Mouse (Mus musculus) heart, embryonic 14.5 days (tissue): ENCODE results near the gene Olfr205. TPM values are rescaled to one million over a fixed set of nuclear protein-coding genes. Genes with fewer than 3 reads are reported as not detected.
"Not testable (repeated sequence)": the region's sequence is repeated elsewhere in the genome, so short reads cannot be mapped to it uniquely, and the experiment has no call there.

ENCODE experiments used
- ATAC-seq: fragments of 200-750 bp; cut with Nextera tagmentation; 2 replicates; pipeline ENCODE4 v1.8.0; 2017; ENCODE audit warnings: low read depth, moderate TSS enrichment; ENCODE audit not compliant: insufficient number of reproducible peaks, insufficient read depth, low FRiP score
- H3K27ac ChIP-seq, 2 experiments: fragments of 200-500 bp in 1 of 2; fragments of 300-500 bp in 1 of 2; sonication (generic) in 1 of 2; replicated peaks in 1 of 2; 2 replicates each; pipeline ENCODE4 v1.5.1; 2012 to 2014; ENCODE audit warnings: low read depth in 2 of 2, low read length in 2 of 2, control low read depth in 1 of 2, mild to moderate bottlenecking in 1 of 2, mixed read lengths in 1 of 2; ENCODE audit not compliant: control insufficient read depth in 1 of 2, insufficient read depth in 1 of 2
- H3K27me3 ChIP-seq: fragments of 300-500 bp; sonication (generic); 2 replicates; pipeline ENCODE4 v1.6.1; 2014; ENCODE audit warnings: mild to moderate bottlenecking, low read length, control low read depth; ENCODE audit not compliant: control insufficient read depth, insufficient read depth
- H3K36me3 ChIP-seq: fragments of 300-500 bp; sonication (generic); 2 replicates; pipeline ENCODE4 v1.6.1; 2014; ENCODE audit warnings: mild to moderate bottlenecking, control low read depth, low read length, mixed read lengths; ENCODE audit not compliant: control insufficient read depth, insufficient read depth
- H3K4me1 ChIP-seq, 2 experiments: fragments of 200-500 bp in 1 of 2; fragments of 300-500 bp in 1 of 2; sonication (generic) in 1 of 2; 2 replicates each; pipeline ENCODE4 v1.6.1; 2012 to 2014; ENCODE audit warnings: low read length in 2 of 2, control low read depth in 1 of 2, mixed read lengths in 1 of 2; ENCODE audit not compliant: control insufficient read depth in 2 of 2, insufficient read depth in 2 of 2
- H3K4me2 ChIP-seq: fragments of 300-500 bp; sonication (generic); 2 replicates; pipeline ENCODE4 v1.6.1; 2014; ENCODE audit warnings: mild to moderate bottlenecking, low read length
- H3K4me3 ChIP-seq, 2 experiments: fragments of 200-500 bp in 1 of 2; fragments of 300-500 bp in 1 of 2; sonication (generic) in 1 of 2; 2 replicates each; pipeline ENCODE4 v1.5.1; 2012 to 2014; ENCODE audit warnings: low read length in 2 of 2, mild to moderate bottlenecking in 2 of 2, control low read depth in 1 of 2, low read depth in 1 of 2, moderate library complexity in 1 of 2; ENCODE audit not compliant: control insufficient read depth in 1 of 2, insufficient read depth in 1 of 2
- H3K9ac ChIP-seq: fragments of 300-500 bp; sonication (generic); 2 replicates; pipeline ENCODE4 v1.6.1; 2014; ENCODE audit warnings: mild to moderate bottlenecking, low read length
- H3K9me3 ChIP-seq: fragments of 300-500 bp; sonication (generic); 2 replicates; pipeline ENCODE4 v1.6.1; 2016; ENCODE audit warnings: low read length, control low read depth; ENCODE audit not compliant: control insufficient read depth
- WGBS: fragments of 180-500 bp; shearing (Covaris S2); extraction: QIAGEN DNeasy Blood & Tissue Kit; methylation state at CpG from one replicate; pipeline ENCODE4 v1.1.7; 2014; 5-methylcytosine and 5-hydroxymethylcytosine counted together
- polyA plus RNA-seq: library from polyadenylated mRNA; unstranded; fragments of >200 nt; fragmentation: Nextera tagmentation; extraction: Ambion mirVana; gene quantifications from 2 replicates; pipeline ENCODE4 v1.2.1, GENCODE M21; 2014

Gene Olfr205
- polyA plus RNA-seq, result not detected in 2 replicates

DNA sequence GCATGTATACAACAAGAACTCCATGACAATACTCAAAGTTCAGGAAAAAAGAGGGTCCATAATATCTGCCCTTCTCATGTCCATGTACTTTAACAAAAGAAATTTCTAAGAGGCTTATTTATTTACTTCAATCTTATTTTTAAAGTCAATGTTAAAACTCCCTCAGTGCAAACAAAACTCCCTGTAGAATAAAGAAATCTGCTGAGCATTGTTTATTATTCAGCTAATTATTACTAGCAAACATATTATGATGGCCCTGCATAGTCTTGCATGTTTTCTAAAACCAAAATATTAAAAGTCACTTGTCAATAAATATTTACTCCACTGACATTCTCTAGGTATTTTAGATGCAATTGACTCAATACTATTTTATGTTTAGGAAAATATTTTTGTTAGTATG is at the start of gene Olfr205:
Gene Olfr205 (minus strand): TSS at position 101 of the 400 bp plus-strand sequence.
- Histone ChIP-seq H3K27me3 (no peaks in the 10 kb centered on the region), H3K27ac (no peak within 1 kb of the TSS), H3K9ac (no peak within 1 kb of the TSS), H3K4me2 (no peak within 1 kb of the TSS), H3K9me3 (no peaks in the 10 kb centered on the region), H3K4me3 (no peak within 1 kb of the TSS), H3K4me1 (no peaks in the 10 kb centered on the region), H3K36me3 (no peaks in the 10 kb centered on the region)
- ATAC-seq, result no peak

DNA sequence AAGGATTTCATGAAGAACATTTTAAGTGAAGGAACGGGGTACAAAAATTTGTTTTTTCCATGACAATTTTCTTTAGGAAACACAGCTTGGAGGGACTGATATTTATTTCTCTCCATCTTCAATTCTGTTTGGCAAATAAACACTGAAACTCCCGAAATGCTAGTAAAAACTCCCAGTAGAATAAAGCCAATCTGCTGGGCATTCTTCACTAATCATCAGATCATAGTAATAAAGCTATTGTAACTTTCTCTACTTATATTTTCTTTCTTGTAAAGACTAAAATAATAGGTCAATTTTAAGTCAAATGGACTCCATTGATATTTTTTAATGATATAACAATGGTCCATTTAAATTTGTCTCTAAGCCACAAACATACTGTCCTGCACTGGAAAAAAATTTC is 33.0 kb upstream of the Olfr205 start, which contains the start of gene Olfr209:
Gene Olfr209 (minus strand): TSS at position 101 of the 400 bp plus-strand sequence.
- Histone ChIP-seq H3K9me3 (no peaks in the 10 kb centered on the region), H3K27ac (no peak within 1 kb of the TSS), H3K4me2 (no peak within 1 kb of the TSS), H3K9ac (no peak within 1 kb of the TSS), H3K4me3 (no peak within 1 kb of the TSS), H3K27me3 (no peaks in the 10 kb centered on the region), H3K4me1 (no peaks in the 10 kb centered on the region), H3K36me3 (no peaks in the 10 kb centered on the region)
- 62% methylated on average over 2 of the region's 2 CpGs for WGBS
- no peak for ATAC-seq

DNA sequence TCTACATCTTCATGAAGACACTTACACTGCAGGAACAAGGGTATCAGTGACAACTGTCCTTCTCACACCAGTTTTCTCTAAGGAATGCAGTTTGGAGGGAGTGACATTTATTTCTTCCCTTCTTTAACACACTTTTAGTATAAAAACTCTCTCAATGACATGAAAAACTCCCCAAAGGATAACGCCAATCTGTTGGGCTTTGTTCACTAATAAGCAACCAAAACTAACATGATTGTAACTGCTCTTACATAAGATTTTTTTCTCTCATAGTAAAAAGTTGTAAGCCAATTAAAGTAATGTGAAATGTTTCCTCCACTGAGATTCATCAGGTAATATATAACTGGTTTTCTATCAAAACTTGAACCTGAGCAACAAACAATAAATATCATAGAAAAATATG is 18.2 kb upstream of the Olfr205 start, which contains the start of gene Olfr206:
Gene Olfr206 (minus strand): TSS at position 101 of the 400 bp plus-strand sequence.
- 67% methylated on average over 1 of the region's 1 CpGs for WGBS
- H3K4me1 ChIP-seq, result no peaks in the 10 kb centered on the region
- ATAC-seq, result no peak
- no peaks in the 10 kb centered on the region for H3K36me3 ChIP-seq
- no peaks in the 10 kb centered on the region for H3K27me3 ChIP-seq
- H3K27ac ChIP-seq, result no peak within 1 kb of the TSS
- H3K9me3 ChIP-seq, result no peaks in the 10 kb centered on the region
- no peak within 1 kb of the TSS for H3K9ac ChIP-seq
- no peak within 1 kb of the TSS for H3K4me3 ChIP-seq
- H3K4me2 ChIP-seq, result no peak within 1 kb of the TSS

DNA sequence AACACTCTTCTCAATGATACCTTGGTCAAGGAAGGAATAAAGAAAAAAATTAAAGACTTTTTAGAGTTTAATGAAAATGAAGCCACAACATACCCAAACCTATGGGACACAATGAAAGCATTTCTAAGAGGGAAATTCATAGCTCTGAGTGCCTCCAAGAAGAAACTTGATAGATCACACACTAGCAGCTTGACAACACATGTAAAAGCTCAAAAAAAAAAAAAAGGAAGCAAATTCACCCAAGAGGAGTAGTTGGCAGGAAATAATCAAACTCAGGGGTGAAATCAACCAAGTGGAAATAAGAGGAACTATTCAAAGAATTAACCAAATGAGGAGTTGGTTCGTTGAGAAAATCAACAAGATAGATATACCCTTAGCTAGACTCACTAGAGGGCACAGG is 7.7 kb downstream of the Olfr205 start:
- H3K9ac ChIP-seq, H3K27ac ChIP-seq, H3K4me1 ChIP-seq, ATAC-seq, H3K27me3 ChIP-seq, H3K9me3 ChIP-seq, H3K36me3 ChIP-seq, H3K4me2 ChIP-seq, H3K4me3 ChIP-seq: not testable (repeated sequence)
- WGBS, result 47% methylated on average over 1 of the region's 1 CpGs

DNA sequence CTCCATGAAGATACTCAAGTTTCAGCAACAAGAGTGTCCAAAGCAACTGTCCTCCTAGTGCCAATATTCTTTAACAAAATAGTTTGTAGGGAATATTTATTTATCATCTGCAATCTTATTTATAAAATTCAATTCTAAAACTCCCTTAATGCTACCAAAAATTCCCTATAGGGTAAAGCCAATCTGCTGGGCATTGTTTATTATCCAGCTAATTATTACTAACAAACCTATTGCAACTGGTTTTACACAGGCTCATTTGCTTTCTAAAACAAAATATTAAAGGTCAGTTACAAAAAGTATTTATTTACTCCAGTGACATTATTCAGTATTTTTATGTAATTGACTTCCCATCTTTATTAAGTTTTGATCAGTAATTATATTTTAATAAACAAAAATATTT is 12.8 kb downstream of the Olfr205 start, which contains the start of gene Olfr204:
Gene Olfr204 (minus strand): TSS at position 101 of the 400 bp plus-strand sequence.
- H3K4me3 ChIP-seq, result no peak within 1 kb of the TSS
- no peaks in the 10 kb centered on the region for H3K36me3 ChIP-seq
- H3K9ac ChIP-seq, result no peak within 1 kb of the TSS
- H3K27me3 ChIP-seq, result no peaks in the 10 kb centered on the region
- no peak within 1 kb of the TSS for H3K27ac ChIP-seq
- ATAC-seq, result no peak
- H3K4me2 ChIP-seq, result no peak within 1 kb of the TSS
- H3K4me1 ChIP-seq, result no peaks in the 10 kb centered on the region
- no peaks in the 10 kb centered on the region for H3K9me3 ChIP-seq

GRCm38 (mm10) chr16:59298581-59298980 is 32.4 kb downstream of the Olfr205 start, which contains the start of gene Olfr203:
Olfr203 (plus strand) TSS chr16:59298881.
- no peak for ATAC-seq
- no peak within 1 kb of the TSS for H3K4me2 ChIP-seq
- no peaks in the 10 kb centered on the region for H3K4me1 ChIP-seq
- no peaks in the 10 kb centered on the region for H3K27me3 ChIP-seq
- H3K36me3 ChIP-seq, result no peaks in the 10 kb centered on the region
- 78% methylated on average over 2 of the region's 2 CpGs for WGBS
- H3K9ac ChIP-seq, result no peak within 1 kb of the TSS
- no peak within 1 kb of the TSS for H3K4me3 ChIP-seq
- no peak within 1 kb of the TSS for H3K27ac ChIP-seq
- no peaks in the 10 kb centered on the region for H3K9me3 ChIP-seq

- H3K27ac ChIP-seq, H3K4me3 ChIP-seq, H3K36me3 ChIP-seq, H3K27me3 ChIP-seq, H3K4me2 ChIP-seq, H3K9ac ChIP-seq, H3K4me1 ChIP-seq, ATAC-seq, H3K9me3 ChIP-seq: not testable (repeated sequence)
- 79% methylated on average over 9 of the region's 9 CpGs for WGBS
These were observed 43.4 kb downstream of the Olfr205 start for GRCm38 (mm10) chr16:59287576-59287975.

GRCm38 (mm10) chr16:59286693-59287092 is 44.2 kb downstream of the Olfr205 start, which contains the start of gene Olfr202:
Olfr202 (minus strand) TSS chr16:59286793.
- Histone ChIP-seq H3K4me2 (no peak within 1 kb of the TSS), H3K4me1 (no peaks in the 10 kb centered on the region), H3K36me3 (no peaks in the 10 kb centered on the region), H3K27me3 (no peaks in the 10 kb centered on the region), H3K9me3 (no peaks in the 10 kb centered on the region), H3K27ac (no peak within 1 kb of the TSS), H3K9ac (no peak within 1 kb of the TSS), H3K4me3 (no peak within 1 kb of the TSS)
- no peak for ATAC-seq
- 80% methylated on average over 1 of the region's 1 CpGs for WGBS
